Mouse (Mus musculus): ENCODE measurements around the gene Anks1. TPM values are rescaled to one million over a fixed set of nuclear protein-coding genes. Genes with fewer than 3 reads are reported as not detected.

Anks1 gene
- polyA plus RNA-seq, 1 experiment from 2014 or later, result 18.0 TPM

DNA sequence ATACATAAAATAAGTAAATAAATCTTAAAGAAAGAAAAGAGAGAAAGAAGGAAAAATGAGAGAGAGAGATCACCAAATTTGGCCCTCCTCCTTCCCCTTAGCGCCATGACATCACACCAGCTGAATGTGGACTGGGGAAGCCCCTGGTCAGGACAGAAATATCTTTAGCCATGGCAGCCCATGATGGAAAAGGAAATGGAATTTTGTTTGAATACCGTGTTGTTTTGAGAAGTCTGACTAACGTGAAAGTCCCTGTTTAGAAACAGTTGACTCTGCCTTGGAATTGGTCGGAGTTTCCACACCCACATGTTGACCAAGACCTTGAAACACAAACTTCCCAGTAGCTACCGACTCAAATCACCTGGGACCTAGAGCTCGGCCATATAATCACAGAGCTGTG, 195.3 kb downstream of the Anks1 start:
- Histone ChIP-seq H3K9me3 (0 out of 2 replicates have a peak, but pooled peaks cover 8% of the 10 kb centered on the region), H3K27ac (replicated peaks) (no peak overlapping the region; the same call in 1 of the 2 replicates), H3K27me3 (replicated peaks; ENCODE audit: low read depth, poor library complexity, severe bottlenecking) (0 out of 2 replicates have a peak, but pooled peaks cover 4% of the 10 kb centered on the region), H3K36me3 (replicated peaks) (no peaks in the 10 kb centered on the region), H3K4me3 (no peak overlapping the region), H3K4me1 (peaks cover 26% of the 10 kb centered on the region)
- no peak for DNase-seq (ENCODE audit: low spot score)
- WGBS, result 87% methylated on average over 6 of the region's 6 CpGs

DNA sequence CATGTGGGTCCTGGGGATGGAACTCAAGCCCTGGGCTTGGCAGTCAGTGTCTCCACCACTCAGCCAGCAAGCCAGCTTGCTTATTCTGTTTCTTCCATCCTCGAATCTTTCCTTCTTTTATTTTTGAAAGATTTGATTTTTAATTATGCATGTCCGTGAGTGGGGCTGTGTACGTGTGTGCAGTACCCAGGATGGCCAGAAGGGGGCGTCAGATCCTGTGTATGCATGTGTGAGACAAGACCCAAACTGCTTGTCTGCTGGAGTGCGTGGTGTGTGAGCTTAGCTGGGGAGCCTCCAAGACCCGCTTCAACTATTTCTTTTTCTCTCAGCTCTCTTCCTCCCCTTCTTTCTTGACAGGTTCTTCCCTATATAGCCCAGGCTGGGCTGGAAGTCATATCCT, 197.2 kb downstream of the Anks1 start:
- peaks cover 42% of the 10 kb centered on the region for H3K4me1 ChIP-seq
- 0 out of 2 replicates have a peak, but pooled peaks cover 4% of the 10 kb centered on the region for H3K27me3 ChIP-seq (replicated peaks; ENCODE audit: low read depth, poor library complexity, severe bottlenecking)
- no peaks in the 10 kb centered on the region for H3K36me3 ChIP-seq (replicated peaks)
- no peak for DNase-seq (ENCODE audit: low spot score)
- WGBS, result 78% methylated on average over 6 of the region's 6 CpGs
- 0 out of 2 replicates have a peak, but pooled peaks cover 8% of the 10 kb centered on the region for H3K9me3 ChIP-seq
- H3K4me3 ChIP-seq, result no peak overlapping the region
- H3K27ac ChIP-seq (replicated peaks), result peak overlapping the region; percentile 65; the same call in 1 of the 2 replicates

DNA sequence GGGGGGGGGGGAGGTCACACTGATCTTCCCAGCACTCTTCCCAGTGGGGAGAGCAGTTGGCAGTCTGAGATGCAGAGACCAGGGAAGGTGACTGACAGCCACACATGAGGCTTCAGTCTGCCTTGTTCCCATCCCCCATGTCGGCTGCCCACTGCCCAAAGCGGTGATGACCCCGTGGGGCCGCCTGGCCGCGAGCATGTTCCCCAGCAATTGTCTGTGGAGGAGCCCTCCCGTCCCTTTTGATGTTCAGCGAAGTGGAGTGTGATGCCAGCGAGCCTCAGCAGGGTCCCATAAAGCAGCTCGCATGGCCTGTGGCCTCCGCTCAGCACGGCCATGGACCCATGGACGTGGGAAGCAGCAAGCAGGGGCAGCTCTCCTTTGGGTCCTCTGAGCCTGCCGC, 198.2 kb downstream of the Anks1 start:
- Histone ChIP-seq H3K4me1 (peaks cover 37% of the 10 kb centered on the region), H3K36me3 (replicated peaks) (no peaks in the 10 kb centered on the region), H3K27ac (replicated peaks) (peak overlapping the region; percentile 65), H3K4me3 (0 out of 2 replicates have a peak overlapping the region, but pooled peaks have one; percentile 8), H3K27me3 (replicated peaks; ENCODE audit: low read depth, poor library complexity, severe bottlenecking) (0 out of 2 replicates have a peak, but pooled peaks cover 4% of the 10 kb centered on the region), H3K9me3 (0 out of 2 replicates have a peak, but pooled peaks cover 8% of the 10 kb centered on the region)
- peak; percentile 57 for DNase-seq (ENCODE audit: low spot score)
- 22% methylated on average over 14 of the region's 14 CpGs for WGBS

DNA sequence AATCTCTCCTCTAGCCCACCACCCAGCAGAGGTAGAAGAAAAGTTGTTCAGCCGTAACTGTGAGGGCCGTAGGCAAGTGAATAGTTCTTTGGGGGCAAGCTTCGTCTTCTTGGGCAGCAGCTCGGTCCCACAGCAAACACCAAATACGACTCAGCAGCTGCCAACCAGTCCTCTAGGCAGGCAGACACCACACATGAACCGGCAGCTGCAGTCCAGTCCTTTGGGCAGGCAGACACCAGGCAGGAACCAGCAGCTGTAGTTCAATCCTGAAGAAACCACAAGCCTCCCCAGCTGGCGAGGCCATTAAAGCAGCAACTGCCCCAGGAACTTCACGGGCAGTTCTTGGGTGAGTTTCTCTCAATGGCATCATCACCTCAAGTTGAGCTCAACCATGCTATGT, 203.2 kb downstream of the Anks1 start:
- WGBS, result 90% methylated on average over 8 of the region's 8 CpGs
- H3K4me1 ChIP-seq, result peaks cover 52% of the 10 kb centered on the region
- H3K4me3 ChIP-seq, result no peak overlapping the region
- H3K27ac ChIP-seq (replicated peaks), result no peak overlapping the region
- 0 out of 2 replicates have a peak, but pooled peaks cover 5% of the 10 kb centered on the region for H3K9me3 ChIP-seq
- no peaks in the 10 kb centered on the region for H3K27me3 ChIP-seq (replicated peaks; ENCODE audit: low read depth, poor library complexity, severe bottlenecking)
- DNase-seq (ENCODE audit: low spot score), result no peak
- H3K36me3 ChIP-seq (replicated peaks), result no peaks in the 10 kb centered on the region

Other genes starting within 250 kb of the Anks1 start
- 0.15 and 0.43 TPM in 2 replicates for gene Spdef, start 180.4 kb upstream of the Anks1 start, polyA plus RNA-seq (2016; fragmentation: Nextera tagmentation; extraction: Ambion mirVana)
- gene D17Wsu92e, start 88.7 kb upstream of the Anks1 start, polyA plus RNA-seq (2016; fragmentation: Nextera tagmentation; extraction: Ambion mirVana), result 15.5 and 15.7 TPM in 2 replicates
- gene Snrpc, start 71.2 kb upstream of the Anks1 start, polyA plus RNA-seq (2016; fragmentation: Nextera tagmentation; extraction: Ambion mirVana), result 412 and 414 TPM in 2 replicates
- 9.5 and 10.3 TPM in 2 replicates for gene Uhrf1bp1, start 52.9 kb upstream of the Anks1 start, polyA plus RNA-seq (2016; fragmentation: Nextera tagmentation; extraction: Ambion mirVana)
- 87.5 and 96.2 TPM in 2 replicates for gene Taf11, start 538 bp downstream of the Anks1 start, polyA plus RNA-seq (2016; fragmentation: Nextera tagmentation; extraction: Ambion mirVana)
- 0.54 and 0.83 TPM in 2 replicates for gene Tcp11, start 171.3 kb downstream of the Anks1 start, polyA plus RNA-seq (2016; fragmentation: Nextera tagmentation; extraction: Ambion mirVana)
- 8.7 and 9.7 TPM in 2 replicates for gene Scube3, start 232.8 kb downstream of the Anks1 start, polyA plus RNA-seq (2016; fragmentation: Nextera tagmentation; extraction: Ambion mirVana)